Mouse (Mus musculus) CD4-positive, CD25-positive, alpha-beta regulatory T cell, adult 4 months (primary cell): ENCODE data around the gene Napa. TPM values are rescaled to one million over a fixed set of nuclear protein-coding genes. Genes with fewer than 3 reads are reported as not detected.
A peak's percentile ranks its signal among the peaks of the same experiment; 100 is the strongest.

Experiments used
- ATAC-seq: one replicate; pipeline ENCODE4 v1.8.0; 2017
- polyA plus RNA-seq, 2 experiments: library from polyadenylated mRNA; unstranded; fragments of 100-300 nt; shearing (Covaris generic); gene quantifications; one replicate each; pipeline ENCODE4 v1.2.1; 2017

The Napa gene
- polyA plus RNA-seq, 2 experiments from 2014 or later = 198 to 297 TPM

GRCm38 (mm10) chr7:16099901-16100300 is 1.6 kb downstream of the Napa start:
- ATAC-seq = no peak

GRCm38 (mm10) chr7:16101081-16101480 is 2.8 kb downstream of the Napa start:
- ATAC-seq = no peak

GRCm38 (mm10) chr7:16101726-16102475 is 3.6 kb downstream of the Napa start:
- ATAC-seq = no peak

DNA sequence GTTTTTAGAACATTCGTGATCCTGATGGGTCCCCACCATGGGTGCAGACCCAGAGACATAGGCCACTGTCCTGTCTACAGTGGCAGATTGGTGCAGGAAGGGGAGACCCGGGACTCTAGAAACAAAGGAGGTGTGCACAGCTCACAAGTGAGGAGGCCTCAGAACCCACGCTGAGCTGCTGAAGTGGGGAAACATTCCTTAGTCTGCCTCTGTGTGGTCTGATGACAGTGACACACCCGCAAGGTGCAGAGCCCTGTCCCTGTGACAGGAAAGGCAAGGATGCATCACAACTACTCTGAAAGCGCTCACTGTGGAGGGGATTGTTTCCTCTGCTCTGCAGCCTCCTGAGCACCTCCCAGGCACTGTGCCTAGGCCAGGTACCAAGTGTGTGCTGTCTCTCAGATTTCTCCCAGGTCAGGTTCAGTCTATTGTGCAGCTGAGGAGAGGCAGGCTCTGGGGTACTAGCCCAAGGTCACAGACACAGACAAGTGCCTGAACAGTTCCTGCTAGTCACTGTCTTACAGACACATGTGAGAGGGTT is 4.5 kb downstream of the Napa start:
- no peak for ATAC-seq

GRCm38 (mm10) chr7:16103760-16104159 is 5.5 kb downstream of the Napa start:
- ATAC-seq = no peak

GRCm38 (mm10) chr7:16104611-16105388 is 6.5 kb downstream of the Napa start:
- no peak for ATAC-seq

- ATAC-seq = no peak
Observed at GRCm38 (mm10) chr7:16108886-16109542, 10.8 kb downstream of the Napa start.

DNA sequence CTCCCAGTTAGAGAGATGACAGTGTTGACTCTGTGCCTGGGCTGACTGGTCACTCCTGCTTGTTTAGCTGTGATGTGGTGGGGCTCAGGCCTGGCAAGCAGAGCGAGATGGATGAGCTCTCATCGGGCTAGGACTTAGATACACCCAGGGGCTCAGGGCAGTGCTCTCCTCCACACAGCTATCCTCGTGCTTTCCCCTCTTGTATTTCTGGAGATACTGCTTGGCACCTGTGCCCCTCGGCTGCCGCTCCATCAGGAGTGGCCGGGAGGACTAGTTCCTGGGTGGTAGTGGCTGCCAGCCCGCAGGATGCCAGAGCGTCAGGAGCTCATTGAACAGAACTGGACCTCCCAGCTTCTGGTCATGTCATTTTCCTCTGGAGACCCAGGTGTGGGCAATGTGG is 11.9 kb downstream of the Napa start:
- ATAC-seq = no peak

DNA sequence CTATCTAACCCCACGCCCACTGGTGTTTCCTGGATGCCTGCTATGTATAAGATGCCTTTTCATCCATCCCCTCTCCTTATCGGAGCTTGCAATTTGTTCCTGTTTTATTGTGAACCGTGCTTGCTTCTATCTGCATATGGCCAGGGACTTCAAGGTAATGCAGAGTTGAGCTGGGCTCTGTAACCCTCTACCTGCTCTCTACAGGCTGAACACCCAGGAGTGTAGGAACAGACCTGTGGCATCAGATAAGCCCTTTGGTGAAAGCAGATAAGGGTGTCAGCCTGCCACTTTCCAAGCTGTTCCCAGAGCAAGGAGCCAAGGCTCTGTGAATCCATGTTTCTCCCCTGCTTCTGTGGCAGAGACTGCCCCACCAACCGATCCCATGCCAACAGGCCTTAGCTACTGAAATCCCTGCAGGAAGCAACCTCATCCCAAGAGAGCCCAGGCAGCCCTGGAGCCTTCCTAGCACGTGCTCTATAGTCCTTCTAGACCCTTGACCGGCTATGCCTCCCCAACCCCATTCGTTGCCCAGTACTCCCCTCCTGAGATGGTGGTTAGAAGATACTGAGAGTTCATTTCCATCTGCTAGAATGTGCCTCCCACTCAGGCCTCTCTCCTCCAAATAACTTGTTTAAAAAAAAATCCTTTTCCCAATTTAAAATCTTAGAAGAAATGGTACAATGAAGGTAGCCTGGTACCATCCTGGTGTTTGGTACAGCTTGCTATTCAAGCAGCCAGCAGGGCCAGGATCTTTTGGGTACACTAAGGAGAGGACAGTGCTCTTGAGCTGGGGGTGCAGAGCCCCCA is 13.2 kb downstream of the Napa start:
- no peak for ATAC-seq

DNA sequence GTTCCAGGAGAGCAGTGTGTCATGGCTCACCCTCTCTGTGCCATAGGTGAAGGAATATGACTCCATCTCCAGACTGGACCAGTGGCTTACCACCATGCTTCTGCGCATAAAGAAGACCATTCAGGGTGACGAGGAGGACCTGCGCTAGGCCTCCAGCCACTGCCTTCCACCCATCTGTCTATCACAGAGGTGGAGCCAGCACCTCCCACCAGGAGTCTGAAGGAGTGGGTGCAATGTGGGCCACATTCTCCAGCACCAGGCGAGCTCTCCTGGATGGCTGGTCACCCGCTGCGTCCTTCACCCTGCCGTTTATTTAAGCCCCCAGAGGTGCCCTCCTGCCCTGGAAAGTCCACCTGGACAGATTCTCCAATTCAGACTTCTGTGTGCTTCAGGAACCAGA is 18.2 kb downstream of the Napa start:
- ATAC-seq = no peak

DNA sequence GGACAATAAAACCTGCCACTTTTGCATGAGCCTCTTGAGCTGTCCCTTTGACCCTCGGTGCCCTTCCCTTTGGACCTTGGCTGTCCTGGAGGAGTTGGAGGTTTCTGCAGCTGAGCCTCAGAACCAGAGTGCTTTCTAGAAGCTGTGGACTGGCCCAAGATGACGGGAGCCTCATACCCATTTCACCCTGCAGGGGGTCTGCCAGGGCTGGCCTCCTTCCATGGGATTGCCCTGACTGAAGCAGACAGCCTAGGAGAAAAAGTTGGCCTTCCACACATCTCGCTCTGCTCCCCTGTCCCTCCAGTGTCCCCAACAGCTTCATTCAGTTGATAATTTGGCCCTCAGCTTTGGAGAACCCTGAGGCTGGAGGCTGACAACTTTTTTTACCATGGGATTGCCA is 18.8 kb downstream of the Napa start:
- no peak for ATAC-seq

DNA sequence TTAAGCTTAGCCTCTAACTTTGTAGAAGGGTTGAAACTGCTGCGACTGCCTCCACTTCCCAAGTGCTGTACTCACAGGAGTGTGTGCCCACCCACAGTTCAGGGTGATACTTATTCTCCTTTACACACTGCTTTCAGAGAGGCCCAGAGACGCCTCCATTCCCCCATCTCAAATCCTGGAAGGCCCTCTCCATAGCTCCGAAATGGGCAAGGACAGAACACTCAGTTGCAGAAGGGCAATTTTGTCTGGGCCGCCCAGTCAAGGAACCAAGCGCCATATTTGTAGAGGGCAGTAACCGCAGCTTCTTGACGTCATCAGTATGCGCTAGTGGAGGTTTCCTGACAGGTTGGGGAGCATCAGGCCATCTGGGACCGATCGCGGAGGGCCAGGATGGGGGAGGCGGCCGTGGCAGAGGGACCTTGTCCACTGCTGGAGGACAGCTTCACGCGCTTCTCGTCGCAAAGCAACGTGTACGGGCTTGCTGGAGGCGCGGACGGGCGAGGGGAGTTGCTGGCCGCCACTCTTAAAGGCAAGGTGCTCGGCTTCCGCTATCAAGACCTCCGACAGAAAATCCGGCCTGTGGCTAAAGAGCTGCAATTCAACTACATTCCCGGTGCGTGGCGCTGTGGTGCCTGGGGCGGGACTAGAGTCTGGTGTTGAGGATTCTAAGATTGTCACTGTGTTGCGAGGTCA is 21.5 kb downstream of the Napa start, which contains the start of gene Kptn:
Gene Kptn, plus strand, starts transcription at position 327 of the 693 bp plus-strand sequence.
- ATAC-seq = peak; percentile 90

DNA sequence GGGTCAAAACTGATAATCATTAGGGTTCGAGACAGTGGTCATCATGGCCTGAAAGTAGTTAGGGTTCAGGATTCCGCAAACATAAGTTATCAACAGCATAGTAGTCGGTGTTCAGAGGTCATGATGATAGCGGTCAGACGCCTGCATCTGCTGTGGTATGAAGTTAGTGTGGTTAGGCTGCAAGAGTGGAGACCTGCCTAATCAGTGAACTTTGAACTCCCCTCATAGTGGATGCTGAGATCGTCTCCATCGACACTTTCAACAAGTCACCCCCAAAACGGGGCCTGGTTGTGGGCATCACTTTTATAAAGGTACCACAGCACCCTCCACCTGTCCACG is 22.0 kb downstream of the Napa start:
- ATAC-seq = no peak

DNA sequence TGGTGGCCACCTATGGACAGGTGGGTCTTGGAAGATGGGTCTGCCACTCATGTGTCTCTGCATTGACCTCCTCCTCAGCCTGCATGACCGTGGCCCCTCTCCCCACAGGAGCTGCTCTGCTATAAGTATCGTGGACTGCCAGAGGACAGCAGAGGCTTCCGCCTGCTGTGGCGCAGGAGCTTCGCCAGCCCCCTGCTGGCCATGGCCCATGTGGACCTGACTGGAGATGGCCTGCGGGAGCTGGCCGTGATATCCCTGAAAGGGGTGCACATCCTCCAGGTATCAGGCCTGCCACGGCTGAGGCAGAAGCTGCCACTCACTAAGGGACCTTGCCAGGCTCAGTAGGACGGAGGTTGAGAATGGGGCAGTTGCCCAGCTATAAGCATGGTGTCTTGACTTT is 27.6 kb downstream of the Napa start:
- no peak for ATAC-seq

- no peak for ATAC-seq
Observed at GRCm38 (mm10) chr7:16128344-16128743, 30.1 kb downstream of the Napa start.

DNA sequence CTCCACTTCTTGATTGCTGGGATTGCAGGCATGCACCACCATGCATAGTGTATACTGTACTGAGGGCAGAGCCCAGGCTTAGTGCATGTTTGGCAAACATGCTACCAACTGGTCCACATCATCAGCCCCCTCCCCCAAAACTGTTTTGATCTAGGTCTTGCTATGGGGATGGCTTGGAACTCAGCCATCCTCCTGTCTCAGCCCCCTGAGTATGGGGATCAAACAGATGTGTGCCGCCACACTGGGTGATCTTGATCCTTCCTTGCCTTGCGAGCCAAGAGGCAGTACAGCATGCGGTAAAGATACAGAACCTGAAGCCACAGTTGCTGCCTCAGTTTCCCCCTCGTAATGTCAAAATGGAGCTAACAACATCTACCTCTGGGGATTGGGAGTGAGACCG is 30.6 kb downstream of the Napa start:
- ATAC-seq = no peak

DNA sequence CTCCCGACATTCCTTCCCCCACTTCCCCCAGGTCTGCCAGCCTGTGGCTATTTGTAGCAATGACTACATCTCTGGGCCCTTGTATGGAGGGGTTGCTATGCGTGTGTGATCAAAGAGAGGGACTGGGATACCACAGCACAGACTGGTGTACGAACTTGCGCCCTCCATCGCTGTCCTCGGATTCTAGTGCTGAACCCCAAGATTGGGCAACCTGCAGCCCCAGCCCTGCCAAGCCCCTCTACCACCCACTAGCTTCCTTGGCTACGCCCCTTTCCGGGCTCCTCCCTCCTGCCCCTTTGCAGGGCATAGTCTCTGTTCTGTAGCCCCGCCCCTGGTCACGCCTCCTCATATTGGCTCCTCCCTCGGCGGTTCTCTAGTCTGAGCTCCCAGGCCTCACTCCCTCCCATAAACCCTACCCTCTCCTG is 31.2 kb downstream of the Napa start, which contains the start of gene Slc8a2:
Gene Slc8a2, plus strand, starts transcription at position 406 of the 425 bp plus-strand sequence.
- ATAC-seq = no peak

GRCm38 (mm10) chr7:16129846-16130691 is 31.8 kb downstream of the Napa start:
- ATAC-seq = no peak

GRCm38 (mm10) chr7:16130956-16131634 is 32.8 kb downstream of the Napa start:
- ATAC-seq = no peak

DNA sequence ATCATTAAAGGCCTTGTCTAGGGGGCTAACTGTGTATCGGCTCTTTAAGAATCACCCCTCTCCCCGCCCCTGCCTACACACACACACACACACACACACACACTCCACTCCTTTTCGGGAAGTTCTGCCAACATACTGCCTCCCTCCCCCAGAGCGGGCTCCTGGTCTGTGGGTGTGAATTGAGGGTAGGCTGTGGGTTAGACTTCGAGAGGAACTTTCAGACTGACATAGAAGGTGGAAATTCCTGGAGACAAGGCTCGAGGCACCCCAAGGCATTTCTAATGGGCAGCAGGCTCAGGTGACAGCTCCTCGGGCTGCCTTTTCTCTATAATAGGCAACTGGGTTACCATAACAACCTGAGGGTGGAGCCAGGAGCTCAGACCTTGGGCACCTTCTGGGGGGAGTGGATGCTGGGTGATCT is 33.9 kb downstream of the Napa start:
- ATAC-seq = no peak
